Mouse (Mus musculus) CD4-positive, CD25-positive, alpha-beta regulatory T cell, adult 2 months (primary cell): ENCODE data around the gene Cmss1.
A peak's percentile ranks its signal among the peaks of the same experiment; 100 is the strongest.

Experiments used
- DNase-seq: peaks from one replicate; pipeline ENCODE4 v3.0.0-alpha.2; 2012; ENCODE audit warnings: low read depth, low spot score

Gene Cmss1

DNA sequence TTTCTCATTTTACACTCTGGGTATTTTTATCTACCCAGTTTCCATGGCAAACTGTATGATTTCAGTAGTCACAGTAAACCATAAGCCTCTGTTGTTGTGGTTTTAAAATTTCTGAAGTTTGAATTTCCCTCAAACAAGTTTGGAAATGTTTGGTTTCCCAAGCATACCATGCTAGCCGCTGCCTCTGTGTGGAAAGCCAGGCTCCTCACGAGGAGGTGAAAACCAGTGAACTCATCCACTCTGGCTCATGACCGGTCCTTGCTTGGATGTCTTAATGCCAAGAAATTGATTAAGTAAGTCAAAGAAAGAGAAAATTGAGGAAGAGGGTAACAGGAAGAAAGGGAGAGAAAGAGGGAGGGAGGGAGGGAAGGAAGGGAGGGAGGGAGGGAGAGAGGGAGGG, 48.4 kb downstream of the Cmss1 start:
- no peak for DNase-seq

DNA sequence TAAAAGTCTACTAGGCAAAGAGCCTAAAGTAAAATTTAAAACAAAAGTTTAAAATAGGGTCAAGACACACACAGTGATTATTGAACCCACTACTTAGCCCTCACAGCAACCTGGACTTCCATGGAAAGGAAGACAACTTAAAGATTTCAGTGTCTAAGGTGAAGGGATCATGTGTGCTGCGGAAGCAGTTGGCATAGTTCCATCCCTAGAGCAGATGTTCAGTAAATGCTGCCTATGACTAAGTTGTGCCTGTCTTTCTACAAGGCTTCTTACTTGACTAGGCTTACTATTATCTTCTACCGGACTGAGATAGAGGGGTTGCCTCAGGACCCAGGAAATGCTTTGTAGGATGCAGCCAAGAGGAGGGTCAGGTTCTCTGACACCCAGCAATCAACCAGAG, 50.4 kb downstream of the Cmss1 start:
- DNase-seq = no peak

DNA sequence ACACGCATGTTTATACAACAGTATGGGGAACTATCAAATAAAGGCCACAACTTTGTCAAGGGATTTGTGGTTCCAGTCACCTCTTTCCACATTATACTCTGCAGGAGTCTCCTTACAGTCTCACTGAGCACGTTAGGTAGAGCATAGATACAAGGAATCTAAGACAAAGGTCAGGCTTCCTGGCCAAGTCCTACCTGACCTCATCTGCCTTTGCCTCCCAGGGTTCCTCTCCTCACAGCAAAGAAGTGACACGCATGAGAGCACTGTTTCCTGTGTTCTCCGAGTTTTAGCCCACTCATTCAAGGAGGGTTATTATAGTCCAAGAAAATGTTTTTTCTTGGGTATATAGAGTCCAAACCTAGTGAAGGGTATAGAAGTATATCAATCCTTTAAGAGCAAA, 51.0 kb downstream of the Cmss1 start:
- DNase-seq = no peak

DNA sequence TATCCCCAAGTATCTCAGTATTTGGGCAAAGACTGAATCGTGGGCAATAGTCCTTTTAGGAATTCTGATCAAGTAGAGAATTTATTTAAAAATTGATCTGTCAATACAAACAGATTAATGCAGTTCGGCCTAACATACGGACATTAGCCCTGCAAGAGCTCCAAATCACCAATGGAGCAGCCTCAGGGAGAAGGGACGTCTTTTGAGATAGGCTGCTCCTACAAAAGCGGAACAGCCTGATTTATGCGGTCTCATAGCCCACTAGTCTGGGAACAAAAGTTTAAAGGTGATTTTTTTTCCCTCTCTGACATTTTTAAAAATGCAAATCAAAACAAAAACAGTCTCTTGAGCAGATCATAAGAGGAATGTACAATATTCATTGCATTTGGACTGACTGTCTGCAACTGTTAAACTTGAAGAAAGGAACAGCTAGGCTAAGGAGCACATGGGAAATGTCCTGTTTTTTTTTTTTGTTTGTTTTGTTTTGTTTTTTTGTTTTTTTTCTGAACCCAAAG, 51.7 kb downstream of the Cmss1 start:
- no peak for DNase-seq

DNA sequence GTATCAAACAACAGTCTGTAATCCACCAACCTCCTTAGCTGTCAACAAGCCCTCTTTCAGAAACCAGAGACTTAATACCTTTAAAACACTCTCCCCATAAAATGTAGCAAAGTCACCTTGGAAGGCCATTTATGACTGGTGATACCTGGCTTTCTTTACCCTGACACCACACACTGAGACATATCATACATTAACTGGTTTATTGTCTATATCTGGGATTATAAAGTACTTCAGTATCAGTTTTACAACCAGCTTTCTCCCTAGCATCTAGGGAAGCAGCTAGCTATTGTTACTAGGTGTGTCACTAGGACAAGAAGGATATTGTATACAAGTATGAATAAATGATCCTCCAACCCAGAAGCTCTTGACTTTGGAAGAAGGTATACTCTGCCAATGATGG, 53.4 kb downstream of the Cmss1 start:
- no peak for DNase-seq

DNA sequence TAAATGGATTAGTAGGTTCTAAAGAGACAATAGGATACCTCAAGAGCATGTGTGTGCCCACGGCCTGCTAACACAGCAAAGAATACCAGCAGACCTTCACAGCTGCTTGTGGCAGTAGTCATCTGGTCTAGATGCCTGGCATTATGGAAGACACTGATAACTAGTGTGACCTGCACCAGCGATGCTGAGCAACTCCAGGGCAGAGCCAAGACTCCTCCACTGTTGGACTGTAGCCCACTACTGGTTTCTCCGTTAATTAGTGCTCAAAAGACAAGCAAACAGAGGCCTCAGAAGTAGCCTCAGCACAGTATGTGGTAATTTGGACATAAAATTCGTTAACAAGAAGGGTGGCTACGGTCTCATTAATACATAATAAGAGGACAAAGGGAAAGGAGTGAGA, 54.0 kb downstream of the Cmss1 start:
- no peak for DNase-seq

DNA sequence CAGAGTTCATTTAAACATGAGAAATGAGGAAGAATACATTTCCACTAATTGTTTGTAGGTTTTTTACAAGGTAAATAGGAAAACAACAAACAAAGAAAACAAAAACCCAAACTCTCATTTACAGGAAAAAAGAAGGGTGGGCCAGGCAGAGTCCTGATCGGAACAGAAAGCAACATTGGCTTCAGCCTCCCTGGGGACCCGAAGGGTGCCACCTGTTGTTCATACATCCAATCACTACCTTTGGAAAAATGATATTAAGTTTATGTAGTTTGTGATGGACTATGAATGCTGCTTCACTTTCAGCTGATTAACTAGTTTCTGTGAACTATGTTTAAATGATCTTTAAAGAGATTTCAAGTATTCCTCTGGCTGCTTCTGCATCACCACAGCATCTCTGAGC, 55.0 kb downstream of the Cmss1 start:
- no peak for DNase-seq

DNA sequence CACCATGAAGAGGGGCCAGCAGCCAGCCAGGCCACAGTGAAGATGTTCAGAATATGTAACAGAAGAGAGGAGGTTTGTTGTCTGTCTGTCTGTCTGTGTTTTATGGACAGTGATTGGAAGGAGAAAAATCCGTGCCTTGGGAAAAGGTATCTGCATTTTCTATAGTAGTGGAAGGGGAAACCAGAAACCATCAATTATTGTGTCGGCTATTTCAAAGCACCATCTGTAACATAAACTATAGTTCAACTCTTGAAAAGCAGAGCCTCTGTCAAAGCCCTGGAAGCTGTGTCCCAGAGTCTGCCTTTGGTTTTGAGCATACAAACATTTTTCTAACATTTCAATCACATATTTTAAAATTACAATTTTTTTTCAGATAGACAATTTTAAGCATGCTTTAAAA, 55.8 kb downstream of the Cmss1 start:
- no peak for DNase-seq

DNA sequence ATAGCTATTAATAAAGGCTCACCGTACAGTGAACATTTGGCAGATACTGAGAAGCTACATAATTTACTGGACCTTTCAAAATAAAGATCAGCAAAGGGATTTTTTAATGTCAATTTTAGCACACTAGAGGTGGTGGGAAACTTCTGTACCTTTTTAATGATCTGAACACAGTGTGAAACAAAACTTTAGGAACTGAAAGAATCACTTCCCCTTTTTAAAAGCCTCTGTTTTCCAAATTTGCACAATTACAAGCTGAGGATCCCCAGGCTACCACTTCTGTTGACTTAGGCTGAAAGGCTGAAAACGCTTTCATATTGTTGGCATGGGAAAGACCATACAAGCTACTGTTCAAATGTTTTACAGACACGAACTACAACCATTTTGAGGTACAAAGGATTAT, 56.6 kb downstream of the Cmss1 start:
- no peak for DNase-seq

DNA sequence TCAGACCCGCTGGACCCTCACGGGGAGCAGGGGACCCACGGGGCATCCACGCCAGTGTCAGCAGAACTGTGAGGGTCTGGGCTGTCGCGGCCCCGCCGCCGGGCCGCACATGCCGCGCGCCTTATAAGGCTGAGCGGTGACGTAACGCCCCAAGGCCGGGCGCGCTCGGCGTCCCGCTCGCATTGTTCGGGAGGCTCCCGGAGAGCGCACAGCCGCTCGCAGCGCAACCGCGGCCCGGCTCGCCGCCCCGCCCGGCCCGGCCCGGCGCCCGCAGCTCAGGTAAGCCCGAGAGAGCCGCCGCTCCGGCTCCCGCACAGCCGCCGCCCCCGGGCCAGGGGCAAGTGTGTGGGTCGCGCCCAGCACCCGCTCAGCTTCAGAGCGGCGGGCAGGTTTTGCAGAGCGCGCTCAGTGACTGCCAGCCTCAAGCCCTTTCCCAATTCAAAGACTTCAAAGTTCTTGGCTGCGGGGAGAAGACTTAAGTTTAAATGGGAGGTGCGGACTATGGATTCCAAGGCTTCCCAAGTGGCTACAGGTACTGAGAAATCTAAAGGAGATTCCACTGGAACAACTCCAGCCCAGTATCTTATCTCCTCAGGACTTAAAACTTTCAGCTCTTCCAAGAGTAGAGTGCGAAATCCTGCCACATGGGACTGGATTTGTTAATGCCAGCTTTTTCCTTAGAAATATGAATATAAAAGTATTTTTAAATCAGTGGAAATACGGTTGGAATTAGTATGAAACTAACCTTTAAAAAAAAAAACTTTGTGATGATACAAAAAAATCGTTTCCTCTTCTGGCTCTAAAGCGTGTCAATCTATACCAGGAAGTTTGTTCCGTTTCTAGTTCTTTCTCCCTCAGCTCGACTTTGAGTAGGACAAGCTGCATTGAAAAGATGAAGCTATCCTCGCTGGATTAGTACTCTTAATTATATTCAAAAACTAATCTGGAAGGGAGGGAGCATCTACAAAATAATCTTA, 57.3 kb downstream of the Cmss1 start:
- DNase-seq = peak; percentile 84

DNA sequence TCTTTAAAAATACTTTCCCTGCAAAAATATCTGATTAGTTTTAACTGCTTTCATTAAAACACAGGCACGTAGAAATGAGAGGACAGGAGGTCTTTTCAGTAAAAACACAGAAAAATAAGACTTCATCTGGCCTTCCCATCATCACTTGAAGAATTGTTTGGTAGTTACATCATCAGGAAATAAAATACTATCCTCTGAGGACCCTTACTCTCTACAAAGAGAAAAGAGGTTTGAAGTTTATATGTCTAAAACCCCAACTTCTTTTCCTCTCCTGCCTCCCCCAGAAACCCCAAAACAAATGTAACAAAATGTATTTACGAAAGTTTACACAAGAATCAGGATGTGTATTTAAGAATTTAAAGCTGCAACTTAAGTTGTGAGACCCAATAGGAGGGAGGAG, 58.1 kb downstream of the Cmss1 start:
- DNase-seq = no peak

DNA sequence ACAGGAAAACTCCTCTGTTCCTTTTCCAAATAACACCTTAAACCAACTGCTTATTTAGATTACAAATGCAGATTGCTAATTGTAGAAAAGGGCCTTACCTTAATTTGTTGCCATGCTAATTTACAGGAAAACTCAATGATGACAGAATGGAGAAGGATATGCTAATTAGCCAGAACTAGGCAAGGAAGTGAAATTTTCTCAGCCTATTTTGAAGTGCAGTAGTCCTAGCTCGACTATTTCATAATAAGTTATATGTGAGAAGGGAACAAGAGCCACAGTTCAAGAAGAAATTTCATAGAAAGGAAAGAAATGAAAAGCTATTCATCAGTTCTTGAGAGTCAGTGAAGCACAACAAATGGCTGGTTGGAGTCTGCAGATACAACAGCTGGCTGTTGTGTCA, 60.3 kb downstream of the Cmss1 start:
- DNase-seq = no peak

DNA sequence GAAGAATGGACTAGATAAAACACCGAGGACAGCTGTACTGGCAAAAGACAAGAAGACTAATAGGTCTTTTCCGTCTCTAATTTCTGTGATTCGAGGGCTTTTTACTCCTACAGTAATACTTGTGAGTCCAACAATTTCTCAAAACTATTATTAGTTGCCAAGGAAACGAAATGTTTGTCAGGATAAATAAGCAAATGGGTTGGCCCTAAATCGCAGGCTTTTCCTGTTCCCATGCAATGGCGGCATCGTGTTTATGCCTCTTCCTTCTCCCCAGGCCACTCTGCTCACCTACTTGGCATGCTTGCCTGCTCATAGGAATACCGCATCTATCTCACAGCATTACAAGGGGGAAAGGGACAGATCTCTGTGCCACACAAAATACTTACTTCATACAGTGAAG, 62.2 kb downstream of the Cmss1 start:
- no peak for DNase-seq

DNA sequence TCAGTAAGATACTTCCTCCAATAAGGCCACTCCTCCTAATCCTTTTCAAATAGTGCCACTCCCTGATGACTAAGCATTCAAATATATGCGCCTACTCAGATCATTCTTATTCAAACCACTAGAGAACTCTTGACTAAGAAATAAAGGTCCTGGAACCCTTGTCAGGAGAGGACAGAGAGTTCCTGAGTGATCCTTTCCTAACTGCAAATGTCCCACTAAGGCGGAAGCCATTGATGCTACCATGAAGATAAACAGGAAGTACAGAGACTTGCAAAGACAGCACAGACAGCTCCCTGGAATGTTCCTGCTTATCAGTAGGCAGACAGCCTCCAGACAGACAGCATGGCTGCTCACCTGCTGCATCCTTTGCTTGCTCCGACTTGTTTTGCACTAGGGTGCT, 63.4 kb downstream of the Cmss1 start:
- no peak for DNase-seq

DNA sequence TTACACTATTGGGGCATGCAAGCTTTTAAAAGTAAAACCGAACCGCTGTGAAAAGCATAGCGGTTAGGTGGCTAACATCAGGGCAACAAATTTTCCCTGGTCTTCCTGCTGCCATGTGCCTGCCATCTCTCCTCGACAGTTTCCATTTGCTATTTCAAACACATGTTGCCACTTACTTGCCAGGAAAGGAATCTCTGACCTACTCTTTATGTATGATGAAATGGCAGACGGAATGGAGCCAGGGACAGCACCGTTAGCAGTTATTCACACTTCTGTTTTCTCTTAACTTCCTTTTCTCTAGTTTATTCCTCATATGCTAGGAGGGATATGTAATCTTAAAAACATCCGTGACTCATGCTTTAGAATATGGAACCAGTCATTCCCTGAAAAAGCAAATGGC, 70.2 kb downstream of the Cmss1 start:
- no peak for DNase-seq

DNA sequence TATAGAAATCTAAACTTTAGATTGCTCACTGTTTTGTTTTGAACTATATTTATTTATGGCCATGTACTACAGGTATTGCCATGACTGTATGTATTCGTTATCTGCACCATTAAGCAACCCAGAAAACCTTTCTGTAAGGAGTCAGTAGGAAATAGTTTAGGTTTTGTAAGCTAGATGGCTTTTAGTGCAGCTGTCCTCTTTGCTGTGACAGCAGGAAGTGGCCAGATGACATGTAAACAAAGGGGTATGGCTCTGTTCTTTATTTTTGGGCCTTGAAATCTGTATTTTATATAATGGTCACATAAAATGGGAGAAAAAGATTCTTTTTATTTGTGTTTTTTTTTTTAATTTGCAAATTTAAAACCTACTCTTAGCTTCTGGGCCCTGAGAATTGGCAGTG, 71.9 kb downstream of the Cmss1 start:
- DNase-seq = no peak

DNA sequence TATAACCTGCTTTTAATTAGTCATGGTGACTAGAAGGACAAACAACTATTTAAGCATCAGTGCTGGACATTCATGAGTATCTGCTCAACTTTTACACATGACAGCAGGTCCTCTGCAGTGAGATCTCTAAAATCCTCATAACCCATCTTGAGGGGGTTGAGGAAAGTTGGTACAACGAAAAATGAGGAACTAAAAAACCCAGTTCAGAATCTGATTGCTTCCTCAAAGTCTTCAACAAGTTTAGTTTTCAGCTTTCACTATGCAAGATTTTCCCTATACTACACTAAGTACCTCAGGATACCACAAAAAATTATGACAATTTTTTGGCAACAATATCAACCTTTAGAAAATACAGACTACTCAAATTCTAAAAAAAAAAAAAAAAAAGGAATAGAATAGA, 72.3 kb downstream of the Cmss1 start:
- no peak for DNase-seq

DNA sequence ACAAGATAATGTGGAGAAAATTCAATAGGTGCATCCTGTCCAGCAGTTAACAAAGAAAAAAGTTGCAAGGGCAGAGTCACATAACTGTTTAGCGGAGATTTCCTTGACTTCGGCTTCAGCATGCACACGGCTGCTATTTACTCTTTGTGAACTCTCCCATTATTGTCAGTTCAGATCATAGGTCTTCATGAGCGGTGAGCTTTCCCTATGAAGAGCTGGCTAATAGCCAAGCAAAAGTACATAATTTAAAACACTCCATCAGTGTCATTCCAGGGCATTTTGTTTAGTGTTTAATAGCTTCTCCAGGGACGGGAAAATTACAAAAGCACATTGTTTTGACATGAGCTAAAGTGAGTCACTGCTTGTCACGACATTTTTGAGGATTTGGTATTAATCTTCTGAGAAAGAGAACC, 74.6 kb downstream of the Cmss1 start:
- no peak for DNase-seq

DNA sequence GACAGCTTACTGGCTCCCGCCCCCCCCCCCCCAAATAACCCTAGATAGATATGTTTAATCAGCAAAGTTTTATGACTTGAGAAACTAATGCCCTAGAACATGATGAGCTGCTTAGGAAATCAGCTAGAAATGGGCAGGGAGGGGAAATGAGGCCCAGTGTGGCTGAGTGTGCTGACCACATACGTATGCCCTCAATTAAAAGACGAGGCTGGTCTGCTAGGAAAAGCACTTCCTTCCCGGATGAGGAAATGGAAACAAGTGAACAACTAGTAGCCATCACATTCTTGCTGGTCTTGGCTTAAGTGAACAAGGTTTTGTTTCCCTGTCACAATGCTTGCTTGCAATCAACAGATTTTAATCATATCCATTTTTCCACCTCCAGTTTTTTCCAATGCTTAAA, 76.1 kb downstream of the Cmss1 start:
- no peak for DNase-seq

DNA sequence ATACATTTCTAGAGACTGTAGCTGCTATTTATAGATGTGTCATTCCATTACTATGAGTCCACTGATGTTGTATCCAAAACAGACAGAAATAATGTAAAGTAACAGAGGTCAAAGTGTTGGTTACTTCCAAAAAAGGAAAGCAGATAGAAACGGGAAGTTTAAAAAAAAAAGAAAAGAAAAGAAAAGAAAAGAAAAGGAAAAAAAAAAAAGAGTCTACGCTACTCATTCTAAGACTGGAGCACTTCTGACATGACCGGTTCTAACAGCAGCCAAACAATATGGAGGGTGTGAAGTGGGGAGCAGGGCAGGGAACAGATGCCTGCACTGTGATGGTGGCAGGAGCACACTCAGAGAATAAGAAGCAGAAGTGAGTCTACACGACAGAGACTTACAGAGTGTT, 78.2 kb downstream of the Cmss1 start:
- DNase-seq = no peak

DNA sequence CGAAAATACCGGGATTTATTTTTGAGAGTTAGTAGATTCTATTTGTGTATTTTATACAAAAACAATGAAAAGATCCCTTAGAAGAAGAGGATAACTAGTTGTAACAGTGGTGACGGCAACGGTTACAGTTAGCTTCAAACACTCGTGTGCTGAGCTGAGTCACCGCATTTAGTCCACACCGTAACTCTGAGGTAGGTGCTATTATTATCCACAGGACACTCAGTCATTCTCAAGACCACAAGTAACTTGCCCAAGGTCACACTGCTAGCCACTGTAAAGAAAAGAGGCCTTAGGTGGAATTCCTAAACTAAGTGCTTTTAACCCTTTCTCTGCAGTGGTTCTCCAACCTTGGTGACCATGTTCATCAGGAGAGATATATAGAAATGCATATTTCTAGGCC, 79.8 kb downstream of the Cmss1 start:
- no peak for DNase-seq

DNA sequence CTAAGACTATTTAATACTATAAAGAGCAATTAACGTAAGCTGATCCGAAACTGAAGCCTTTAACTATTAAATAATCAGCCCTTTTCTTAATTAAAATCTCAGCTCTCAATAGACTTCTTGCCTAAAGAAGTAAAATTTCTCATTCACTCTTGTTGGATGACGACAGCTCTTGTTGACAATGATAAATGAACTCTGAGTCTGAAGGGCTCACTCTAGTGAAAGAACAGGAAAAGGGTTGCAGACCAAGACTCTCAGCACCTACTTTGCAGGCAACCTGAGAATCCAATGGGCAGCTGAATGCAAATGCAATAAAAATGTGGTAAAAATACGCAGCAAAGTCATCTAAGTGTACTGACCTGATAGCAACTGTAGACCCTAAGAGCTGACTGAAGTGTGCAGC, 81.2 kb downstream of the Cmss1 start:
- no peak for DNase-seq

DNA sequence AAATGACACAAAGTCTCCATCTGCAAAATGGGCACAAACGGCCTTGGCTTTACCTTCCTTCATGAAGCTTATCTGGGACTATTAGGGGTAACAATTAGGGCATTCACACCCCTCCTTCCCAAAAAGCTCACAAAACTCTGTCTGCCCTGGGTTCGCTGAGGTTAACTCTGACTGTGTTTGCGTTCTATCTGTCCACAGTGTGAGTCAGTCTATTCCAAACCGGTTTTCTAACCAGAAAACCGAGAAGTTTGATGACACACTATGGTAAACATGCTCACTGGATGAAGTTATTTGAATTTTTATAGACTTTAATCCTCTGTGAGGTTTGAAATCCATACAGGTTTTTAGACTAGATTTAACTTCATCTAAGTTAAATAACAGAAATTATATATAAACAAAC, 81.6 kb downstream of the Cmss1 start:
- no peak for DNase-seq

DNA sequence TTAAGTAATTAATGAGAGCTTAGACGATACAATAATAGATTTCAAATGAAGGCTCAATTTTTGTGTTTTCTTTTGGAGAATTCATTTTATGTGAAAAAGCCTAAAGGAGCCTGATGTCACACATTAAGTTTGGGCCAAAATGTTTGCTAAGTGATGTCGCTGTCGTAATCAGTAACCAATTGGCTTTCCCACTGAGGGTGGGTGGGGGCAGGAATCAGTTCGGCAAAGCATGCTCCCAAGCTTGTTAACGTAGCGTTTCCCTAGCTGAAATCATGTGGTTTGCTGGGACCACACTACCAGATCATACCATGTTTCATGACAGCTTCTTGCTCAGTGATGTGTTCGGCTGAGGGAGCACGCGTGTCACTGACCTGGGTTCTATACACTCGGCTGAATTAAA, 91.0 kb downstream of the Cmss1 start:
- DNase-seq = no peak
